21 mouse cellular contexts compared by ENCODE assay signal in genomic region chr14:49771746-49772145, GRCm38 (mm10). TPM values are rescaled to one million over a fixed set of nuclear protein-coding genes. Genes with fewer than 3 reads are reported as not detected.
DNase-seq lines count a peak whose midpoint lies in the region; ATAC-seq and TF ChIP-seq lines count a peak whose summit lies in the region.
"Had no signal": no experiment of that assay in that cellular context is flagged by ENCODE, and none has a peak within 500 bp of the region (broad histone marks: within the 10 kb centered on the region; RNA-seq: fewer than 3 reads in every experiment).

No protein-coding gene starts in this region.

- H3K27me3 ChIP-seq in hindbrain, embryonic 16.5 days (replicated peaks; ENCODE audit: control insufficient read depth, insufficient read depth, low read length) = no peaks in the 10 kb centered on the region
- no peaks in the 10 kb centered on the region for H3K27me3 ChIP-seq in hindbrain, embryonic 14.5 days (ENCODE audit: control insufficient read depth, insufficient read depth, low read length)
- H3K27me3 ChIP-seq in forebrain, postnatal 0 days (ENCODE audit: insufficient read depth, low read length) = no peaks in the 10 kb centered on the region
- H3K27me3 ChIP-seq: CH12.LX; forebrain, embryonic 12.5 days had no signal

- 54% methylated on average over 1 of the region's 1 CpGs for WGBS in hindbrain, embryonic 16.5 days
- WGBS in hindbrain, embryonic 14.5 days = 70% methylated on average over 1 of the region's 1 CpGs
- WGBS in forebrain, postnatal 0 days = 39% methylated on average over 1 of the region's 1 CpGs

- no peaks in the 10 kb centered on the region for H3K4me1 ChIP-seq in hindbrain, embryonic 16.5 days (ENCODE audit: control insufficient read depth, insufficient read depth, low read depth, low read length)
- H3K4me1 ChIP-seq in hindbrain, embryonic 14.5 days (replicated peaks; ENCODE audit: control insufficient read depth, insufficient read depth, low read length) = no peaks in the 10 kb centered on the region
- no peaks in the 10 kb centered on the region for H3K4me1 ChIP-seq in forebrain, postnatal 0 days (ENCODE audit: insufficient read depth)
- H3K4me1 ChIP-seq: forebrain, embryonic 12.5 days had no signal

- H3K9me3 ChIP-seq in hindbrain, embryonic 16.5 days (ENCODE audit: control insufficient read depth, low read length) = no peaks in the 10 kb centered on the region
- no peaks in the 10 kb centered on the region for H3K9me3 ChIP-seq in hindbrain, embryonic 14.5 days (ENCODE audit: control insufficient read depth, low read length)
- no peaks in the 10 kb centered on the region for H3K9me3 ChIP-seq in forebrain, postnatal 0 days (ENCODE audit: low read length)
- H3K9me3 ChIP-seq: forebrain, embryonic 12.5 days had no signal

- H3K4me3 ChIP-seq in hindbrain, embryonic 16.5 days (ENCODE audit: low read length) = no peak overlapping the region
- no peak overlapping the region for H3K4me3 ChIP-seq in hindbrain, embryonic 14.5 days (replicated peaks; ENCODE audit: low read length)
- no peak overlapping the region for H3K4me3 ChIP-seq in forebrain, postnatal 0 days (ENCODE audit: low read depth, low read length)
- H3K4me3 ChIP-seq: forebrain, embryonic 12.5 days; myocyte had no signal

- H3K27ac ChIP-seq in hindbrain, embryonic 16.5 days (ENCODE audit: low read depth, low read length) = no peak overlapping the region
- H3K27ac ChIP-seq in hindbrain, embryonic 14.5 days = no peak overlapping the region
- H3K27ac ChIP-seq in forebrain, postnatal 0 days (ENCODE audit: low read depth, low read length) = no peak overlapping the region
- H3K27ac ChIP-seq: forebrain, embryonic 12.5 days had no signal

- ATAC-seq in cerebellum, adult (ENCODE audit: insufficient number of reproducible peaks, low FRiP score, low TSS enrichment) = 0 out of 2 replicates have a peak, but pooled peaks have one; percentile 37
- peak; percentile 69 for ATAC-seq in hindbrain, embryonic 16.5 days
- no peak for ATAC-seq in hindbrain, embryonic 14.5 days (ENCODE audit: low FRiP score)
- ATAC-seq in forebrain, postnatal 0 days = no peak
- ATAC-seq: liver, postnatal 0 days had no signal

- no peak for TF ChIP-seq CTCF in forebrain, postnatal 0 days (IDR thresholded peaks at IDR 0.05; ENCODE audit: low read depth)

- H3K9ac ChIP-seq in hindbrain, embryonic 16.5 days (ENCODE audit: low read depth, low read length) = no peak overlapping the region
- no peak overlapping the region for H3K9ac ChIP-seq in hindbrain, embryonic 14.5 days
- no peak overlapping the region for H3K9ac ChIP-seq in forebrain, postnatal 0 days
- H3K9ac ChIP-seq: forebrain, embryonic 12.5 days; liver, postnatal 0 days had no signal

- H3K4me2 ChIP-seq in hindbrain, embryonic 16.5 days (ENCODE audit: low read length) = no peak overlapping the region
- H3K4me2 ChIP-seq in hindbrain, embryonic 14.5 days (replicated peaks) = no peak overlapping the region
- H3K4me2 ChIP-seq in forebrain, postnatal 0 days (ENCODE audit: low read depth) = no peak overlapping the region
- H3K4me2 ChIP-seq: forebrain, embryonic 12.5 days; heart, embryonic 11.5 days had no signal

- no peak for DNase-seq in cerebellum, postnatal 4 days (ENCODE audit: low spot score in 2 of 2)
- DNase-seq in hindbrain, embryonic 14.5 days (ENCODE audit: low spot score) = no peak
- DNase-seq in cerebellum, adult 11 months = peak; percentile 61
- DNase-seq in cerebellum, postnatal 14 days = peak; percentile 24 to 45
- no peak for DNase-seq in forebrain, postnatal 0 days
- no peak for DNase-seq in spleen, postnatal 10 days (ENCODE audit: low spot score in 2 of 2)
- DNase-seq: adrenal gland, adult 2 months; kidney, adult 8-10 months; kidney, postnatal 25 days; layer of hippocampus, adult 9-11 months; liver; liver, postnatal 0 days; midbrain, embryonic 14.5 days had no signal

- peaks cover 3% of the 10 kb centered on the region; the same call in 1 of the 2 replicates for H3K36me3 ChIP-seq in hindbrain, embryonic 16.5 days (ENCODE audit: control insufficient read depth, insufficient read depth, low read length)
- H3K36me3 ChIP-seq in hindbrain, embryonic 14.5 days (replicated peaks; ENCODE audit: control insufficient read depth, insufficient read depth) = peaks cover 32% of the 10 kb centered on the region
- peaks cover 6% of the 10 kb centered on the region; the same call in 1 of the 2 replicates for H3K36me3 ChIP-seq in forebrain, postnatal 0 days (ENCODE audit: insufficient read depth)

RNA-seq across cellular contexts. Expression of gene Armh4, which starts 11.4 kb away (rescaled TPM):
- 26.4 and 26.7 TPM in 2 replicates for polyA plus RNA-seq in hindbrain, embryonic 16.5 days (2015; fragmentation: Nextera tagmentation; extraction: Ambion mirVana)
- polyA plus RNA-seq in hindbrain, embryonic 14.5 days (2014; fragmentation: Nextera tagmentation; extraction: Ambion mirVana) = 28.3 and 29.0 TPM in 2 replicates
- 18.8 and 20.4 TPM in 2 replicates for total RNA-seq in forebrain, postnatal 0 days (2014; rRNA removed)
- 10.3 and 16.1 TPM in 2 replicates for polyA plus RNA-seq in forebrain, postnatal 0 days (2015; fragmentation: Nextera tagmentation; extraction: Ambion mirVana)
- total RNA-seq: CH12.LX; megakaryocyte progenitor cell, adult 5-6 weeks; neutrophil, adult 5-6 weeks had no signal

Comparison
In these comparisons a context has a peak if more than half of its experiments do, and no peak if none do; other contexts are left out.
1. ATAC-seq: peak in cerebellum, adult (single experiment) and hindbrain, embryonic 16.5 days (single experiment); none in hindbrain, embryonic 14.5 days (single experiment) and forebrain, postnatal 0 days (single experiment).
2. DNase-seq: peak in cerebellum, adult 11 months (single experiment) and cerebellum, postnatal 14 days (2 of 2); none in cerebellum, postnatal 4 days (0 of 2), hindbrain, embryonic 14.5 days (single experiment), forebrain, postnatal 0 days (single experiment) and spleen, postnatal 10 days (0 of 2).